Mouse (Mus musculus) midbrain, embryonic 16.5 days (tissue): Measurements from ENCODE around the gene D17Wsu92e. TPM values are rescaled to one million over a fixed set of nuclear protein-coding genes. Genes with fewer than 3 reads are reported as not detected.

Experiments used
- ATAC-seq: fragments of 200-750 bp; cut with Nextera tagmentation; 2 replicates; pipeline ENCODE4 v1.8.0; 2017; ENCODE audit warnings: moderate TSS enrichment
- H3K27ac ChIP-seq: fragments of 300-500 bp; sonication (generic); 2 replicates; pipeline ENCODE4 v1.5.1; 2014; ENCODE audit warnings: mild to moderate bottlenecking, low read length, mixed read lengths
- H3K27me3 ChIP-seq: fragments of 300-500 bp; sonication (generic); 2 replicates; pipeline ENCODE4 v1.6.1; 2014; ENCODE audit warnings: low read depth, low read length, mixed read lengths; ENCODE audit not compliant: control insufficient read depth, insufficient read depth
- H3K36me3 ChIP-seq: fragments of 300-500 bp; sonication (generic); 2 replicates; pipeline ENCODE4 v1.6.1; 2014; ENCODE audit warnings: mild to moderate bottlenecking, low read length, moderate library complexity, mixed read lengths; ENCODE audit not compliant: control insufficient read depth, insufficient read depth
- H3K4me1 ChIP-seq: fragments of 300-500 bp; sonication (generic); 2 replicates; pipeline ENCODE4 v1.6.1; 2014; ENCODE audit warnings: mild to moderate bottlenecking, low read length, mixed read lengths; ENCODE audit not compliant: control insufficient read depth, insufficient read depth
- H3K4me2 ChIP-seq: fragments of 300-500 bp; sonication (generic); 2 replicates; pipeline ENCODE4 v1.6.1; 2014; ENCODE audit warnings: mild to moderate bottlenecking, low read length, mixed read lengths
- H3K4me3 ChIP-seq: fragments of 300-500 bp; sonication (generic); 2 replicates; pipeline ENCODE4 v1.5.1; 2014; ENCODE audit warnings: low read depth, mild to moderate bottlenecking, low read length, moderate library complexity, mixed read lengths
- H3K9ac ChIP-seq: fragments of 300-500 bp; sonication (generic); 2 replicates; pipeline ENCODE4 v1.6.1; 2014; ENCODE audit warnings: low read depth, low read length, mixed read lengths
- H3K9me3 ChIP-seq: fragments of 300-500 bp; sonication (generic); replicated peaks from 2 replicates; pipeline ENCODE4 v1.6.1; 2014; ENCODE audit warnings: mild to moderate bottlenecking, low read length, mixed read lengths; ENCODE audit not compliant: control insufficient read depth, poor library complexity, severe bottlenecking
- WGBS: fragments of 180-500 bp; shearing (Covaris S2); extraction: QIAGEN DNeasy Blood & Tissue Kit; methylation state at CpG from one replicate; pipeline ENCODE4 v1.1.7; 2014; 5-methylcytosine and 5-hydroxymethylcytosine counted together
- polyA plus RNA-seq: library from polyadenylated mRNA; unstranded; fragments of >200 nt; fragmentation: Nextera tagmentation; extraction: Ambion mirVana; gene quantifications from 2 replicates; pipeline ENCODE4 v1.2.1, GENCODE M21; 2015

The D17Wsu92e gene
- polyA plus RNA-seq, 1 experiment from 2014 or later = 9.4 TPM

GRCm38 (mm10) chr17:27740961-27741360, 79.5 kb downstream of the D17Wsu92e start:
- Histone ChIP-seq H3K9ac (no peak overlapping the region), H3K27me3 (no peaks in the 10 kb centered on the region), H3K36me3 (no peaks in the 10 kb centered on the region), H3K4me1 (no peaks in the 10 kb centered on the region), H3K4me2 (no peak overlapping the region), H3K4me3 (no peak overlapping the region), H3K9me3 (no peaks in the 10 kb centered on the region), H3K27ac (no peak overlapping the region)
- 89% methylated on average over 6 of the region's 6 CpGs for WGBS
- no peak for ATAC-seq

- ATAC-seq = no peak
- WGBS = 29% methylated on average over 12 of the region's 13 CpGs
- Histone ChIP-seq H3K4me2 (no peak overlapping the region), H3K36me3 (no peaks in the 10 kb centered on the region), H3K4me1 (no peaks in the 10 kb centered on the region), H3K9ac (no peak overlapping the region), H3K27ac (no peak overlapping the region), H3K27me3 (no peaks in the 10 kb centered on the region), H3K4me3 (no peak overlapping the region), H3K9me3 (no peaks in the 10 kb centered on the region)
These were observed 85.9 kb downstream of the D17Wsu92e start for GRCm38 (mm10) chr17:27734344-27735073.

GRCm38 (mm10) chr17:27732694-27733093, 87.8 kb downstream of the D17Wsu92e start:
- Histone ChIP-seq H3K36me3 (no peaks in the 10 kb centered on the region), H3K27me3 (no peaks in the 10 kb centered on the region), H3K4me3 (no peak overlapping the region), H3K4me1 (no peaks in the 10 kb centered on the region), H3K9me3 (no peaks in the 10 kb centered on the region), H3K4me2 (no peak overlapping the region), H3K27ac (no peak overlapping the region), H3K9ac (no peak overlapping the region)
- WGBS = 96% methylated on average over 3 of the region's 3 CpGs
- ATAC-seq = no peak

GRCm38 (mm10) chr17:27732152-27732551, 88.3 kb downstream of the D17Wsu92e start:
- WGBS = 74% methylated on average over 5 of the region's 5 CpGs

GRCm38 (mm10) chr17:27728770-27729169, 91.7 kb downstream of the D17Wsu92e start, which contains the start of gene Spdef:
TSS of gene Spdef (minus strand) at chr17:27728955.
- Histone ChIP-seq H3K4me3 (no peak within 1 kb of the TSS), H3K9me3 (no peaks in the 10 kb centered on the region), H3K4me1 (0 out of 2 replicates have a peak, but pooled peaks cover 2% of the 10 kb centered on the region), H3K27ac (no peak within 1 kb of the TSS), H3K4me2 (no peak within 1 kb of the TSS), H3K9ac (no peak within 1 kb of the TSS), H3K36me3 (no peaks in the 10 kb centered on the region), H3K27me3 (no peaks in the 10 kb centered on the region)
- no peak for ATAC-seq
- 79% methylated on average over 10 of the region's 10 CpGs for WGBS

More at GRCm38 (mm10) chr17:27732152-27732551, 88.3 kb downstream of the D17Wsu92e start:
- no peaks in the 10 kb centered on the region for H3K9me3 ChIP-seq
- no peak overlapping the region for H3K27ac ChIP-seq
- no peaks in the 10 kb centered on the region for H3K4me1 ChIP-seq
- no peak overlapping the region for H3K9ac ChIP-seq
- H3K36me3 ChIP-seq = no peaks in the 10 kb centered on the region
- H3K4me3 ChIP-seq = no peak overlapping the region
- ATAC-seq = no peak
- H3K27me3 ChIP-seq = no peaks in the 10 kb centered on the region
- H3K4me2 ChIP-seq = no peak overlapping the region

- Histone ChIP-seq H3K27ac (no peak overlapping the region), H3K36me3 (no peaks in the 10 kb centered on the region), H3K4me2 (no peak overlapping the region), H3K9ac (no peak overlapping the region), H3K4me1 (0 out of 2 replicates have a peak, but pooled peaks cover 2% of the 10 kb centered on the region), H3K9me3 (no peaks in the 10 kb centered on the region), H3K4me3 (no peak overlapping the region), H3K27me3 (no peaks in the 10 kb centered on the region)
- WGBS = 57% methylated on average over 7 of the region's 7 CpGs
- no peak for ATAC-seq
These were observed 93.9 kb downstream of the D17Wsu92e start for GRCm38 (mm10) chr17:27726527-27726926.

GRCm38 (mm10) chr17:27725412-27725811, 95.0 kb downstream of the D17Wsu92e start:
- Histone ChIP-seq H3K9me3 (no peaks in the 10 kb centered on the region), H3K27ac (no peak overlapping the region), H3K27me3 (no peaks in the 10 kb centered on the region), H3K4me3 (no peak overlapping the region), H3K4me1 (0 out of 2 replicates have a peak, but pooled peaks cover 2% of the 10 kb centered on the region), H3K4me2 (no peak overlapping the region), H3K9ac (no peak overlapping the region), H3K36me3 (no peaks in the 10 kb centered on the region)
- no peak for ATAC-seq
- WGBS = 11% methylated on average over 10 of the region's 10 CpGs

GRCm38 (mm10) chr17:27725011-27725410, 95.4 kb downstream of the D17Wsu92e start:
- Histone ChIP-seq H3K4me2 (no peak overlapping the region), H3K27me3 (no peaks in the 10 kb centered on the region), H3K9ac (no peak overlapping the region), H3K27ac (no peak overlapping the region), H3K36me3 (no peaks in the 10 kb centered on the region), H3K4me3 (no peak overlapping the region), H3K9me3 (no peaks in the 10 kb centered on the region), H3K4me1 (0 out of 2 replicates have a peak, but pooled peaks cover 2% of the 10 kb centered on the region)
- 30% methylated on average over 10 of the region's 10 CpGs for WGBS
- no peak for ATAC-seq

GRCm38 (mm10) chr17:27724327-27724726, 96.1 kb downstream of the D17Wsu92e start:
- Histone ChIP-seq H3K4me2 (no peak overlapping the region), H3K9me3 (no peaks in the 10 kb centered on the region), H3K27ac (no peak overlapping the region), H3K36me3 (no peaks in the 10 kb centered on the region), H3K4me1 (0 out of 2 replicates have a peak, but pooled peaks cover 2% of the 10 kb centered on the region), H3K27me3 (no peaks in the 10 kb centered on the region), H3K9ac (no peak overlapping the region), H3K4me3 (no peak overlapping the region)
- WGBS = 46% methylated on average over 3 of the region's 3 CpGs
- no peak for ATAC-seq
